Mouse (Mus musculus) MEL (cell line): ENCODE measurements around the gene Brwd1. TPM values are rescaled to one million over a fixed set of nuclear protein-coding genes. Genes with fewer than 3 reads are reported as not detected.
A peak's percentile ranks its signal among the peaks of the same experiment; 100 is the strongest.

Experiments
- DNase-seq: peaks from one replicate; pipeline ENCODE4 v3.0.0; 2011; ENCODE audit warnings: low read depth, low spot score
- H3K27ac ChIP-seq: 2 replicates; pipeline ENCODE4 v1.5.1; 2012; ENCODE audit warnings: low read depth, mild to moderate bottlenecking, control low read depth, low read length, moderate library complexity; ENCODE audit not compliant: control insufficient read depth
- H3K27me3 ChIP-seq, 2 experiments: fragments of 150-350 bp in 1 of 2; sonication (generic) in 1 of 2; 2 replicates each; pipeline ENCODE4 v1.6.1; 2012; ENCODE audit warnings: low read length in 2 of 2, mild to moderate bottlenecking in 2 of 2, improper control_type of control experiment in 1 of 2, moderate library complexity in 1 of 2; ENCODE audit not compliant: insufficient read depth in 2 of 2, control insufficient read depth in 1 of 2
- H3K36me3 ChIP-seq, 2 experiments: 2 replicates each; pipeline ENCODE4 v1.6.1; 2012 to 2014; ENCODE audit warnings: low read length in 2 of 2, improper control_type of control experiment in 1 of 2, inconsistent platforms in 1 of 2, mild to moderate bottlenecking in 1 of 2; ENCODE audit not compliant: insufficient read depth in 2 of 2, control insufficient read depth in 1 of 2
- H3K4me1 ChIP-seq, 2 experiments: fragments of 150-350 bp in 1 of 2; sonication (generic) in 1 of 2; 2 replicates each; pipeline ENCODE4 v1.6.1; 2012; ENCODE audit warnings: low read length in 2 of 2, improper control_type of control experiment in 1 of 2, mild to moderate bottlenecking in 1 of 2; ENCODE audit not compliant: insufficient read depth in 2 of 2, control insufficient read depth in 1 of 2
- H3K4me3 ChIP-seq, 2 experiments: fragments of 150-350 bp in 1 of 2; sonication (generic) in 1 of 2; 2 replicates each; pipeline ENCODE4 v1.5.1; 2012; ENCODE audit warnings: low read depth in 2 of 2, low read length in 2 of 2, mild to moderate bottlenecking in 2 of 2, moderate library complexity in 2 of 2, control low read depth in 1 of 2, improper control_type of control experiment in 1 of 2; ENCODE audit not compliant: control insufficient read depth in 1 of 2, insufficient read depth in 1 of 2
- H3K79me2 ChIP-seq: 2 replicates; pipeline ENCODE4 v1.6.1; 2012; ENCODE audit warnings: mild to moderate bottlenecking, low read length, moderate library complexity; ENCODE audit not compliant: control insufficient read depth, poor library complexity, insufficient read depth
- H3K9ac ChIP-seq: 2 replicates; pipeline ENCODE4 v1.6.1; 2012; ENCODE audit warnings: low read depth, mild to moderate bottlenecking, control low read depth, low read length, moderate library complexity; ENCODE audit not compliant: control insufficient read depth, poor library complexity, severe bottlenecking
- H3K9me3 ChIP-seq: fragments of 150-350 bp; sonication (generic); replicated peaks from 2 replicates; pipeline ENCODE4 v1.6.1; 2012; ENCODE audit warnings: mild to moderate bottlenecking, low read length, improper control_type of control experiment, moderate library complexity; ENCODE audit not compliant: insufficient read depth
- EP300 ChIP-seq, 2 experiments: IDR thresholded peaks; 2 replicates each; pipeline ENCODE4 v1.6.1; 2011; ENCODE audit warnings: improper control_type of control experiment in 2 of 2, low read length in 2 of 2, low read depth in 1 of 2, mild to moderate bottlenecking in 1 of 2
- ETS1 ChIP-seq: IDR thresholded peaks from 2 replicates; pipeline ENCODE4 v1.6.1; 2012; ENCODE audit warnings: low read depth, mild to moderate bottlenecking, inconsistent platforms, low read length, improper control_type of control experiment, moderate library complexity
- GATA1 ChIP-seq: IDR thresholded peaks from 2 replicates; pipeline ENCODE4 v1.6.1; 2011; ENCODE audit warnings: low read depth, low read length, improper control_type of control experiment
- HCFC1 ChIP-seq: IDR thresholded peaks from 2 replicates; pipeline ENCODE4 v1.6.1; 2012; ENCODE audit warnings: low read depth, mild to moderate bottlenecking, inconsistent platforms, low read length, improper control_type of control experiment, moderate library complexity
- KAT2A ChIP-seq: conservative IDR thresholded peaks from 2 replicates; pipeline ENCODE4 v1.6.1; 2012; ENCODE audit warnings: low read depth, low read length, improper control_type of control experiment, inconsistent platforms
- MXI1 ChIP-seq: IDR thresholded peaks from 2 replicates; pipeline ENCODE4 v1.6.1; 2011; ENCODE audit warnings: mild to moderate bottlenecking, low read depth, low read length, improper control_type of control experiment
- MYB ChIP-seq: IDR thresholded peaks from 2 replicates; pipeline ENCODE4 v1.6.1; 2011; ENCODE audit warnings: mild to moderate bottlenecking, low read depth, low read length, improper control_type of control experiment
- MYC ChIP-seq: IDR thresholded peaks from 2 replicates; pipeline ENCODE4 v1.6.1; 2011; ENCODE audit warnings: low read depth, mild to moderate bottlenecking, low read length, improper control_type of control experiment, moderate library complexity
- NELFE ChIP-seq: IDR thresholded peaks from 2 replicates; pipeline ENCODE4 v1.6.1; 2011; ENCODE audit warnings: low read depth, low read length, improper control_type of control experiment
- NRF1 ChIP-seq: IDR thresholded peaks from 2 replicates; pipeline ENCODE4 v1.6.1; 2014; ENCODE audit warnings: low read depth, mild to moderate bottlenecking, inconsistent platforms, low read length, improper control_type of control experiment, moderate library complexity; ENCODE audit not compliant: poor library complexity, insufficient read depth, severe bottlenecking
- POLR2A ChIP-seq, 2 experiments: IDR thresholded peaks; 2 replicates each; pipeline ENCODE4 v1.6.1; 2011 to 2012; ENCODE audit warnings: low read length in 2 of 2, mild to moderate bottlenecking in 2 of 2, control low read depth in 1 of 2, improper control_type of control experiment in 1 of 2, low read depth in 1 of 2, moderate library complexity in 1 of 2; ENCODE audit not compliant: control insufficient read depth in 1 of 2, insufficient read depth in 1 of 2, poor library complexity in 1 of 2
- SIN3A ChIP-seq: IDR thresholded peaks from 2 replicates; pipeline ENCODE4 v1.6.1; 2012; ENCODE audit warnings: low read length, improper control_type of control experiment, inconsistent platforms
- SMC3 ChIP-seq: IDR thresholded peaks from 2 replicates; pipeline ENCODE4 v1.6.1; 2011; ENCODE audit warnings: low read depth, low read length, improper control_type of control experiment
- TAL1 ChIP-seq: IDR thresholded peaks from 2 replicates; pipeline ENCODE4 v1.6.1; 2012; ENCODE audit warnings: mild to moderate bottlenecking, inconsistent platforms, low read length, moderate library complexity, mixed read lengths
- ZNF384 ChIP-seq: IDR thresholded peaks from 2 replicates; pipeline ENCODE4 v1.6.1; 2012; ENCODE audit warnings: low read depth, mild to moderate bottlenecking, inconsistent platforms, low read length, improper control_type of control experiment
- polyA plus RNA-seq, 2 experiments: library from polyadenylated mRNA; stranded (reverse) in 1 of 2; unstranded in 1 of 2; fragments of >175 nt in 1 of 2; fragments of >200 nt in 1 of 2; gene quantifications; 2 replicates each; pipeline versions ENCODE4 v1.2.1 to v1.2.4; 2012; ENCODE audit warnings: low replicate concordance in 2 of 2, low read depth in 1 of 2; ENCODE audit not compliant: insufficient read length in 2 of 2, insufficient read depth in 1 of 2, missing spikeins in 1 of 2
- total RNA-seq: library from RNA; depleted of rRNA; stranded (reverse); fragments of 300-350 nt; gene quantifications from 2 replicates; pipeline ENCODE4 v1.2.3, GENCODE M21; 2012

Gene Brwd1
- total and polyA plus RNA-seq, 3 experiments = 27.1 to 77.1 (median 41.0) TPM

- Histone ChIP-seq H3K4me3 (peak overlapping the region; percentile 72 to 97), H3K27ac (peak overlapping the region; percentile 68), H3K4me1 (peaks cover 0 to 4% of the 10 kb centered on the region in 2 experiments; a peak in 3 of 4 replicates), H3K9me3 (no peaks in the 10 kb centered on the region), H3K9ac (peak overlapping the region; percentile 86), H3K36me3 (peaks cover 12 to 13% of the 10 kb centered on the region in 2 experiments), H3K79me2 (peaks cover 14% of the 10 kb centered on the region), H3K27me3 (no peaks in the 10 kb centered on the region)
- TF ChIP-seq POLR2A (IDR thresholded peaks at IDR 0.05; ENCODE audit: control insufficient read depth in 1 of 2, insufficient read depth in 1 of 2, low read depth in 1 of 2, low read length in 2 of 2, poor library complexity in 1 of 2) = 0 out of 4 replicates have a peak, but pooled peaks of 1 of the 2 experiments have one; percentile 12
- TF ChIP-seq MYB = no peak
- peak; percentile 63; the same call in 1 of the 2 replicates for TF ChIP-seq MYC
- peak; percentile 70 for TF ChIP-seq ETS1
- 0 out of 4 replicates have a peak, but pooled peaks of 1 of the 2 experiments have one; percentile 12 for TF ChIP-seq EP300 (IDR thresholded peaks at IDR 0.05; ENCODE audit: low read depth in 1 of 2, low read length in 2 of 2)
- 0 out of 2 replicates have a peak, but pooled peaks have one; percentile 19 for TF ChIP-seq KAT2A
- TF ChIP-seq MXI1 = peak; percentile 74
- peak; percentile 62 for TF ChIP-seq SIN3A
- no peak for TF ChIP-seq ZNF384
- TF ChIP-seq NRF1 = peak; percentile 53; the same call in 1 of the 2 replicates
- peak; percentile 89 for TF ChIP-seq GATA1
- peak; percentile 41 for TF ChIP-seq HCFC1
- no peak for TF ChIP-seq NELFE
- no peak for TF ChIP-seq SMC3
- peak; percentile 69 for DNase-seq
Measured at GRCm38 (mm10) chr16:96126684-96127171, 44.4 kb upstream of the Brwd1 start.

DNA sequence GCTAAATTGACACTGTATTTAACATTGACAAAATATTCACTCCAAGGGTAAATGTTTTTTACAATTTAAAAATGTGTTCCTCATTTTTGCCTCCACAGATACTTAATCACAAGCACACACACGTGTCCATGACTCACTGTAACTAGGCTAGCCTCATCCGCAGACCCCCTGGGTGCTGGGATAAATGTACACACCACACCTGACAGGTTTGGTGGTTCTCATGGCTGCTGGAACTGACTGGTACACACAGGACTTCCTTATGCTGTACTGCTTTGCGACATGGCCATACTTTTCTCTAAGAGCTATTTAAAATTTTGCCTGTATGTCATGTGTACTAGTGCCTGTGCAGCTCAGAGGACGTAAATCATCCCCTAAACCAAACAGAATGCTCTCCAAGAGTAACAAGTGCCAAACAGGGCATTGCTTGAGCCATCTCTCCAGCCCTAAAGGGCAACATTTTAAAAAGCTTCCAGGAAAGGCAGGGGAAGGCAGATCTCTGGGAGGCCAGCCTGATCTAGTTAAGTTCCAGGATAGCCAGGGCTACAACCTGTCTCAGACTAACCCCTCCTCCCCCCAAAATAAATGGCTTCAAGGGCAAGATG is 37.8 kb upstream of the Brwd1 start:
- Histone ChIP-seq H3K4me3 (no peak overlapping the region), H3K36me3 (peaks cover 8 to 15% of the 10 kb centered on the region in 2 experiments), H3K79me2 (no peaks in the 10 kb centered on the region), H3K9me3 (no peaks in the 10 kb centered on the region), H3K4me1 (peaks cover 0 to 6% of the 10 kb centered on the region in 2 experiments; a peak in 1 of 4 replicates), H3K27ac (no peak overlapping the region), H3K27me3 (no peaks in the 10 kb centered on the region), H3K9ac (no peak overlapping the region)
- DNase-seq = peak; percentile 59
- TF ChIP-seq SMC3 = no peak
- TF ChIP-seq TAL1 = peak; percentile 34; the same call in 1 of the 2 replicates
